Mouse (Mus musculus): ENCODE results near the gene Eno1. TPM values are rescaled to one million over a fixed set of nuclear protein-coding genes. Genes with fewer than 3 reads are reported as not detected.
A peak's percentile ranks its signal among the peaks of the same experiment; 100 is the strongest.

Eno1 gene
- total RNA-seq, 4 experiments from 2014 or later = 203 to 424 (median 307) TPM

DNA sequence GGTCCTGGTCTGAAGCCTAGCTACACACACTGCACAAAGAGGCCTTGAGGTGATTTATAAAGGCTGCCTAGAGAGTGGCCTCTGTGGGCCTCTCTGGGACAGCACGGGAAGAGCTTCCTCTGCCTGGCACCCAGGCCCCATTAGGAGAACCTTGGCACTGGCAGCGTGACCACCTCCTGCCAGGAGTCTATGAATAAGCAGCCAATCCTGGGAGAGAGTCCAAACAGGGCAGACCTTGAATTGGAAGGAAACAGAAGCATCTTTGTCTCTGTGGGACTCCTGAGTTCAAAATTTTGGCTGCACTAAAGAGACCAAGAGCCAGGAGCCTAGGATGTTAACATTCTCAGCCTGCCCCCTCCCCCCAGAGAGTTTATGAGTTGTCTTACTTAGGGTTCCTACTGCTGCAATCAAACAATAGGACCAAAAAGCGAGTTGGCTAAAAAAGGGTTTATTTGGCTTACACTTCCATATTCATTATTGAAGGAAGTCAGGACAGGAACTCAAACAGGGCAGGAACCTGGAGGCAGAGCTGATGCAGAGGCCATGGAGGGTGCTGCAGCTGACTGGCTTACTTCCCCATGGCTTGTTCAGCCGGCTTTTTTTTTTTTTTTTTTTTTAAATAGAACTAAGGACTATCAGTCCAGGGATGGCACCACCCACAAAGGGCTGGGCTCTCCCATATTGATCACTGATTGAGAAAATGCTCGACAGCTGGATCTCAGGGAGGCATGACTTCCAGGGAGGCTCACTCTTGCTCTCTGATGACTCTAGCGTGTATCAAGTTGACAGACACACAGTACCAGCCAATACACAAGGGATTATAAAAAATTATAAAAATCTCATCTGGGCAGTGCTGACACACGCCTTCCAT lies 9.5 kb upstream of the Eno1 start:
- peak; percentile 93 for DNase-seq

DNA sequence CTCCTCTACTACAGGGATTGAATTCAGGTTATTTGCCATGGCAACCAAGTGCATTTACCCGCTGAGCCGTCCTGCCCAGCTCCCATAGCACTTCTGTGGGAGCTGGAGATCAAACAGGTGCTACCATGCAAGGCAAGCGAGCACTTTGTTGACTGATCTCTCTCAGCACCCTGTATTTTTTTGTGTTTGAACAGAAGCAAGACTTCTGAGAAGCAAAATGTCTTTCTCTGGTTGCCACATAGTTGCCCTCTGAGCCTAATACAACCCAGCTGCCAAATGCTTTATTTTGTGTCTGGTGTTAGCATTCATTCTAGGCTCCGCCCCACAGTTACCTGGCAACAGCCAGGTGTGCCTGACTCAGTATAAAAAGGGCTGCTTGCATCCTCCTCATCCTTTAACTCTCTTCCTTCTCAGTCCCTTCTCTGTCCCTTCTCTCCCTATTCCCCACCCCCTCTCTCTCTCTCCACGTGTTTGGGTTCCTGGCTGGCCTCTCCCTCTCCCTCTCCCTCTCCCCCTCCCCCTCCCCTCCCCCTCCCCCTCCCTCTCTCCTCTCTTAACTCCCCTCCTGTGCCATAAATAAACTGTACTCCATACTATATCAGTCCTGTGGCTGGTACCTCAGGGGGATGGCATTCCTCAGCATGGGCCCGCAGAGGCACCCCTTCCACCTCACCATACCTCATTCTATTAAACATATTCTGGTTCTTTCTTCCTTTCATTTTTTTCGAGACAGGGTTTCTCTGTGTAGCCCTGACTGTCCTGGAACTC lies 7.8 kb upstream of the Eno1 start:
- no peak for DNase-seq

DNA sequence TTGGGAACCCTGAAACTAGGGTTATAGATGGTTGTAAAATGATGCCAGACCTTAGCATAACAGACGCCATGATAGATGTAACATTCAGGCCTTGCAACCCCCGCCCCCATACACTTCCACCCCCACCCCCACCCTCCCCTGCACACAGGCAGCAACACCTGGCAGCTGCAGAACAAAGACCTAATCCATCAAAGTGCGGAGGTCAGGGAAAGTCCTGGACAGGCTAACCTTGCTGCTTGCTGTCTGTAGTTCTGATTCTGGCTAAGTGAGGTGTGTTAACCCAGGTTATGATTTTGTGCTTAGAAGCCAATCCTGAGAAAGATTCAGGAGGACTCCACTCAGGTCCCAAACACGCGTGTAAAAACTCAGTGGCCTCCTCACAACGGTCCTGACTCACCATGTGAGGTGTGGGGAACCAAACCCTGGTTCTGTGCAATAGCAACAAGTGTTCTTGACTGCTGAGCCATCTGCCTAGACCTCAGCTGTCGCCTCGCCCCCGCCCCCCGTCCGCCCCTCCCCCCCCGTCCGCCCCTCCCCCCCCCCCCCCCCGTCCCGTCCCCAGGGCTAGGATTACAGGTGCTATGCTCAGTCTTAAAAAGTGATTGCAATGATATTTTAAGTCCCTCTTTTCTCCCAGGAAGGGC lies 6.7 kb upstream of the Eno1 start:
- no peak for DNase-seq

DNA sequence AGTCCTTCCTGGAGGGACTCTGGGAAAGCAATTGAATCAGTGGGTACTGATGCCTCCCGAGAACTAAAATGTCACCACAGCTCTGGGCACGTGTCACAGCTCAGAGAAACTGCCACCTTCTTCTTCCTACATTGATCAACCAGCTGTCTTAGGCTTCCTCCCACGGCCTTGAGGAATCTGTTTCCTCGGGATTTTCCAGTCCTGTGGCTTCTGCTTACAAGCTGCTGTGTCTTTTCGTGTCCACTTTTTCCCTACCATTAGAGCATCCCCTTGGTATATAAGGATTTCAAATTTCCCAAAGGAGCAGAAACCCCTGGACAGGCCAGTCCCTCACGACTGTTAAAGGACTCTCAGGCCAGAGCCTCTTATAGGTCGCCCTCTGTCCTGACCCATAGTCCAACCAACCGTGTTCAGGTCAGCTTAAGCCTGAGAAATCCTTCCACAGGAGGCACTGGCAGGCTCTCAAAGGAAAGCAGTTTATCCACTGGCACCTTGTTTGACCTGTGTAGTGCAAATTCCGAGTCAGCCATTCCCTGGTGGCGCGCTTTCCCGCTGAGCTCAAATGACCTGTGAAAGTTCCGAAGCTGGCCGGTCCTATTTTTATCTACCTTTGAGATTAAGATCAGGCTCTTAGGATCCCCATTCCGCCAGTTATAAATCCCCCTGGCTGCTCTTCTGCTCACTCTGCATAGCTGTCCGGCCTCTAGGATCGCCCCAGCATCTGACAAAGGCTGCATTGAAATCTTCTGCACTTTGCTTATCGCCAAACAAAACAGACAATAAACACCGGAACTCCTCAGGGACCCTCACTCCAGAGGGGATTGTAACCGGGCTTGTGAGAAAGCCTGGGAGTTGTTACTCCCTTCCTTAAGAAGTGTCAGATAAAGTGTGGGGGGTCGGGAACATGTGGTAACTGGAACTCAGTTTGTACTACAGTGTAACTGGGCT lies 5.8 kb upstream of the Eno1 start:
- no peak for DNase-seq

DNA sequence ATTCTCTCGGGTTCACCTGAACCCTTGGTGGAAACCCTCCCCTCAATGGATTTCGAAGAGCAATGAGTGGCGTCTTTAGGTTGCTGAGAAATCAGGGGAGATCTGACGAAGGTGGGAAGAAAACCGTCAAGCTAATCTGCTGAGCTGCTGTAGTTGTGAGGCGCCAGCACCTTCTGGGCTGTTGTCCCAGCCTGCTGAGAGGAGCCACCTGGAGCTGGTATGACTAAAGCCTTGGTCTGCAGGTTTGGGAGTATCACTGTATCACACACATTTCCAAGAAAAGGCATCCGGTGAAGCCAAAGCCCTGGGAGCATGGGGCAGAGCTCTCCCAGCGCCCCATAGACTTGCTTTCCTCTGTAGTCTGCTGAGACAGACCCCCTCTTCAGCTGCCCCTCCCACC lies 4.7 kb upstream of the Eno1 start:
- DNase-seq = no peak

DNA sequence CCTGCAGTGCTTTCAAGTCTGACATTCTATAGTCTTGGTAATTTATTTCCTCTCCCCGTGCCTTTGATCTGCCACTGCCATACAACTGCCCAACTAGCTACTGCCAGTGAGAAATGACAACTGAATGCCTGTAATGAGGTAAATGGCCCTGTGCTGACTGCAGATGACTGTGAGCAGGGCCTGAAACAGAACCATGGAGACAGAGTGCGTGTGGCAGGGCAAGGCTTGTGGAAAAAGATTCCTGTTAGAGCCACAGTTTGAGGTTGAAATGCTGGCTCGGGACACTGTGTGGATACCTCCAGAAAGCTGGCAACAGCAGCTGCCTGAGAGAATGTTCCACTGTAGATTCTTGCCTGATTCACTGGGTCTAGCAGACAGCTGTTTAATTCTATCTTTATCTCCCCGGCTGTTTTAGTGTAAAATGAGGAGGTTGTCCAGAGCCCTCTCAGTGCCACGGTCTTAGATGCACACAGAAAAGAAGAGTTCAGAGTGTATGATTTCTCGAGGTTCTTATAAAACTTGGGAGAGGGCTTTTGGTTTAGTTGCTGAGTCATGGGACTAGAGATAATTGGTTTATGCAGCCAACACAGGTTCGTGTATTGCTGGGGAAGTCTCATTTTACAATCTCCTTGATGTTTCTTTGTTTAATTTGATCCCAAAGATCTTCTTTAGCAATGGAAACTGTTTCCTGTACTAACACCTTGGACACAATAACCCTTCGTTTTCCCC lies 1.8 kb upstream of the Eno1 start:
- DNase-seq = no peak

DNA sequence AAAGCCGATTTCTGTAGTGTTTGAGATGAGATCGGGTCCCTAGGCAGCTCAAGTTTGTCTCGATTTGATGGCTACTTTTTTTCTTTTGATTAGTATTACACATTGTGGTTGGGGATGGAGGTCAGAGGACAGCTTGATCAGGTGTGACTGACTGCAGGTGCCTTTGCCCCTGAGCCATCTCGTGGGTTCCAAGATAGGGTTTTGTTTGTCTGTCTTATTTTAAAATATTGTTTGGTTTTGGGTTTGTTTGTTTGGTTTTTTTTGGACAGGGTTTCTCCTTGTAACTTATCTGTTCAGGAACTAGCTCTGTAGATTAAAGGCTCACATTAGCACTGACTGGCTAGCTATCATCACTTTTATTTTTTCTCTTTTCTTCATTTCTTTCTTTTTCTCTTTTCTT lies 936 bp upstream of the Eno1 start:
- DNase-seq = no peak

DNA sequence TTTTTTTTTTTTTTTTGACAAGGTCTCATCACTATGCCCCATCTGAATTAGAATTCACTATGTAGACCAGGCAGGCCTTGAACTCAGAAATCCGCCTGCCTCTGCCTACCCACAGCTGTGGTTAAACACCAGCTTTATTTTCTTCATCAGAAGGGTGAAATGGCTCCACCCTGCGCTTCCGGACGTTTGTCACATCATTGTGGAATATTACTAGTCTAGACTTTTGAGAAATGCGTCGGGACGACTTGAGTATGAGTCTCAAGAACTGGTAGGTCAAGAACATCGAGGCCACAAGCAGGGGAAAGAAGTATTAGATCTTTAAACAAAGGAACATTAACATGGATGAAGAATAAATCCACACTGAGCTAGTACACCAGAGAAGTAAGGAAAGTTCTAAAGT lies 490 bp upstream of the Eno1 start:
- no peak for DNase-seq

DNA sequence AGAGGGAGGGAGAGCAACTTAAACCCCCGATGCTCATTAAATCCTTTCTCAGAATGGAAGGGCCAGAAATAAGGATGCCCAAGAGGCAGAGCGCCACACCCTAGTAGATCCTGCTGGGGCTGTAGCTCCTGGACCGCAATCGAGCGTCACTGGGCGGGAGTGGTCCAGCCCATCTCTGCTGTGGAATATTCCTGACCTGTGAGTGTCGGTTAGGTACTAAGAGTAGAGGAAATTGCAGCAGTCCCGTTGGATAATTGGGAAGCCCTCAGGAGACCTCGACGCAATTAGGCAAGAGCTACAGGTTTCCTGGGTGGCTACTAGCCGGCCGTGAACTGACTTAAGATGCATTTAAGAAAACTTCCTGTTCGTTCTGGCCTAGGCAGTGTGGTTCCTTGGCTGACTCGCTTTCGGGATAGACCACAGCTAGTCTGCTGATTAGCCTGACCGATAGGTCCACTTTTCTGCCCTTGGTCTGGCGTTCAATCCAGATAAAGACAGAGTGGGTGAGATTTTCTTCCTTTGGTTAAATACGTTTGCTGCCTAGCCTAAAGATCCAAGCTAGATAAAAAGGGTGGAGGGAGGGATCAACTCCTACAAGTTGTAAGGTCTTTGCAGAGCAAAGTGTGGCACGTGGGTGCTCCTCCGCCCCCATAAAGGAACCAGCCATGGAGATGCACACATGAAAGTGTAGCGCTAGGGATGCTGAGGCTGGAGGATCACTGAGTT lies 1.3 kb downstream of the Eno1 start:
- no peak for DNase-seq

DNA sequence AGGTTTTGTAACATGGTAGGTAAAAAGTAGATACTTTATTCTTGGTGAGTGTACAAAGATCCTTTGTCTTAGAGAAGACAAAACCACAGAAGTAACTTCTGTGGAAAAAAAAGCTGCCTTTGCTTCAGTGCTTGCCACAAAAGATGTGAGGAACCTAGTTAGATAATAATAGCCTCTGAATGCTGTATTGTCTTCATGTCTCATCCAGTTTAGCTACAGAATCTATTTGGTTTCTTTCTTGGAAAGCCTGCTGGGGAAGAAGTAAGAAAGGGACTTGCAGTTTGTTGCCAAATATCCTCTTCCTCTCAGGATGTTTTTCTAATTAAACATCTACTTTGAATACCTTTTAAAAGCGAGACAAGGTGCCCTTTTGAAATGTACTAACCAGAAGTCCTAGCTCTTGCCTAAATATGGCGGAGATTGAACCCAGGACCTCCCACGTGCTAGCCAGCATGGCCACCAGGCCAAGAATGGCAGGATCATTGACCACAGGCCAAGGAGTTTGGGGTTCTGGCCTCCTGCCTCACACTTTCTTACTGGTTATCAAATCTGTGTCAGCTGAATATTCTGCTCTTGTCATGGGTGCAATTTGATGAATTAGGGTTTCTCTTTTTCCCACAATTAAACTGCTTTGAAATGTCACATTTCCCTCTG lies 2.0 kb downstream of the Eno1 start:
- DNase-seq = no peak

DNA sequence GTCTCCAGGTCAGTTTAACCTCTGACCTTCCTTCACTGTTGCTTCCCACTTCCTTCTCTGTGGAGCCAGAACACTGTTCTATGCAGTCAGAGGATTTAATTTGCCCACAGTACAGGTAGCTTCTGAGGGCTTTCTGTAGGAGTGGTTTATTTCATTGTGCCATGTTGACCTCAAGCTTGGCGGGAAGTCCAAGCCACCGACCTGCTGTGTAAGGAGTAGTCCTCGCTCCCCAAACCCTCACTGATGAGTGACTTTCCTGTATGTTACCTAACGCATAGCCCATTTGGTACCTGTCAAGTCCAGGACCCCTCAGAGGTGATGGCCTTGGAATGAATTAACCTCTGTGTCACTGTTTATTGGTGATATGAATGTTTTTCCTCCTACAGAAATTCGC lies 2.6 kb downstream of the Eno1 start:
- DNase-seq = no peak

DNA sequence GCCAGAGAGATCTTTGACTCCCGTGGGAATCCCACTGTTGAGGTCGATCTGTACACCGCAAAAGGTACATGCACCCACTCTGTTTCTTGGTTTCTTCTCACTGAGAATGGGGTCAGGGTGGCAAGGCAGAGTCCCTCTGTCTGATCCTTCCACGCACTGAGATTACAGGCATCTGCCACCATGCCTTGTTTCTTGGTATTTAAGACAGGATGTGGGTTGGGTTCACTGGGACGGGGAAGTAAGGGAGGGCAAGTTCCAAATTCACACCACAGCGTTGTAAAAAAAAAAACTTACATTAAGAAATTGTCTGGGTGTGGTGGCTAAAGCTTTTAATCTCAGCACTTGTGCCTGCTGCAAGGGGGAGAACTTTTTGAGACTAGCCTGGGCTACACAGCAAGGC lies 3.0 kb downstream of the Eno1 start:
- no peak for DNase-seq

DNA sequence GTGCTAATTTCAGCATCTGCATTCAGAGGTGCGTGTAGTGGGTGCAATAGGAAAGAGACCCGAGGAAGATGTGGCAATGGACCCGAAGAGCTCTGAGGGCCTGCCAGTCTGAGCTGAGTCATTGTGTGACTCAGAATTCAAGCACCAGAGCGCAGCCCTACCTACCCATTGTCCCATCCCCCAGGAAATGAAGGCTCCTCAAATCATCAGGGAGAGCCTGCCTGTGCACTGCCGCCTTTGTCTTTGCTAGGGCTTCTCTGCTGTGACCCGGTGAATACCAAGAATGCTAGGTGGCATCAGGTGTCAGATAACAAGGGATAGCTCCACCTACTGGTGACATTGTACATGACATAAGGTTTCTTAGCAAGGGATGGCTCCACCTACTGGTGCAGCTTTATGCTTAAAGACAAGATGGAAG lies 3.4 kb downstream of the Eno1 start:
- DNase-seq = peak; percentile 58

DNA sequence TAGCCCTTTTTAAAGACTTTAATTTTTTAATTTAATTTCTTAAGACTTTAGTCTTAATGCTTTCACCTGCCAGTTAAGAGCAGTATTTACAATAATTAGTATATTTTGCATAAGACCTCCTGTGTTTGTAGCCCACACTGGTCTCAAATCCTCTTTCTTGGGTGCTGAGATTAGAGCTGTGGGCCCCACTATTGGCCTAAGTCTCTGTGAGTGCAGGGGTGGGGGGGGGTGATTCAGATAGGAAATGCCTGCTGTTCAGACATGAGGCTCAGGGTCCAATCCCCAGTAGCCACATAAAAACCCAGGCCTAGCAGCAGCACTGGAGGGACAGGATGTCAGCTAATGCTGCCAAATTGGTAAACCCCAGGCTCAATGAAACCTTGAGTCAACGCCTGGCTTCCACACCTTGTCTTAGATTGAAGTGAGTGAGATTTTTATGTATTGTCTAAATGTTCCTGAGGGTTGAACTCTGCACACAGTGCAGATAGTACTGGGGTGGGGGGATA lies 3.9 kb downstream of the Eno1 start:
- DNase-seq = no peak

DNA sequence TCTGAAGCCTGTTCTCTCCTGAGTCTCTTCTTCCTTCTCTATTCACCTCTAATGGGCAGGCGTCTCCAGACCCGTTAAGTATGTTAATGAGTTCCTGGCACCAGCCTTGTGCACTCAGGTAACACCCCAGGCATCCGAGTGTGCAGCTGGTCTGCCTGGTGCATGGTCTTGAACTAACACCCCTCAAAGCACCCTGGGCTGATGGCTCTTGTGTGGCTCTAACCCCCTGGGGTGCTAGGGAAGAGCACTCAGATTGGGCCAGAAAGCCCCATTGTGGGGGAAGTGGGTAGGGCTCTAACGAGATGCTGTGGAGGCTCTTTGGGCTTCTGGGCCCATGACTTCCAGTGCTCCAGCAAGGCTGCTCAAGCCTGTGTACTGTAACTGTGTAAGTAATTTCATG lies 5.2 kb downstream of the Eno1 start:
- no peak for DNase-seq

DNA sequence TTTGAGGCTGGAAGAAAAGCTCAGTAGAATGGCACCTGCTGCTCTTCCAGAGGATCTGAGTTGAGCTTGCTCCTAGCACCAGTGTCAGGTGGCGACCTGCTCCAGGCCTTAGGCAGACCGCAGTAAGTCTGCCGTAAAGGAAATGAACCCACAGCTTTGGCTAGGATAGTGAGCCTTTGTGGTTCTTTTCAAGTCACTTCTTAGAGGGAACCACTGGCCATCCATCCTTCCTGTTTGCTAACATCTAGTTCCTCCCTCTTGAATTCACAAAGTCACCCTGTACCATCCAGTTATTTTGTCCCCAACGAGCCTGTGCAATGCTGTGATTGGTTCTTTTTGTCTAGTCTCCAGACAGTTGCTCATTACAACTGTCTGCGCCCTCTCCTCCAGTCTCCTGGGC lies 6.2 kb downstream of the Eno1 start:
- no peak for DNase-seq

DNA sequence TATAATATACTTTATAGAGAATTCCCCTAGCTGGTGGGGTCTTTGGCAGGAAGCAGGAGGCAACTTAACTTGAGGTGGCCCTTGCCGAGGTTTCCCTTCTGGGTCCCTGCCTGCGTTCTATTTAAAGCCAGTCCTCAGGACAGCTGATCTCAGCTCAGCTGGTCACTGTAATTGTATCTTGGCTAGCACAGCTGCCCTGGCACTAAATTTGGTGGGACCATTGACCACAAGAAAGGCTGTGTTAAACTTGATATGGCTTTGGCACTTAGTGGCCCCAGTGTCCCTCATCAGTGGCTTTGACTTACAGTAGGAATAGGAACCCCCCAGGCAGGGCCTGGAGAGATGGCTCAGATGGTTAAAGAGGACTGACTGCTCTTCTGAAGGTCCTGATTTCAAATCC lies 9.4 kb downstream of the Eno1 start:
- no peak for DNase-seq

DNA sequence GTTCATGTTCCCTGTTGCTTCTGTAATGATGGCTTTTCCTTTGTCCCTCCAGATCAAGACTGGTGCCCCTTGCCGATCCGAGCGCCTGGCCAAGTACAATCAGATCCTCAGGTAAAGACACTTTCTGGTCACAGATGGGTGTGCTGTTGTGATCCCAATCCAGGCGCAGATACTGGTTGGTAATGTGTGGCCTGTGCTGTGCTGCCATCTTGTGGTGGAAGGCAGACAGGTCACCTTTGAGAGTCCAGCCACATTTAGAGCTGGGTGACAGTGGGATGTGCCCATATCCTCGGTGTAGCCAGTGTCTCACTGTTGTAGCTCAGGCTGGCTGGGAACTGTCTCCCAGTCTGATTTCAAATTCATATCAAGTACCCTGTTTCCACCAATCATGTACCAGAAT lies 11.5 kb downstream of the Eno1 start:
- no peak for DNase-seq

DNA sequence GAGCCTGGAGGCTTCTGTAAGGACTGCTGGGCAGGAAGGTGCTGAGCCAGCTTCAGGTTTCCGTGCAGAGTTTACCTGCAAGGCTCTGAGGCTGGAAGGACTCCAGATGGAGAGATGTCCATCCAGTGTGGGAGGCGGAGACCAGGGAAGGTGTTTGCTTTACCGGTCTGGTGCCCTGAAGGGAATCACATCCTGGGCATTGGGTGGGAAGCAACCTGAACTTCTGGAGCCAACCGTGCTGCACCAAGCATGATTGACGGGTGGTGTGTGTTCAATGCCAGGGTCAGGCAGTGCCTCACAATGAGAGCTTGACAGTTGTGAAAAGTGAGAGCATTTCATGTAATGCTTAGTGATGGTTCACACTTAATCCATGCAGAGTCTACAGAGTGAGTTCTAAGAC lies 12.4 kb downstream of the Eno1 start:
- DNase-seq = no peak

DNA sequence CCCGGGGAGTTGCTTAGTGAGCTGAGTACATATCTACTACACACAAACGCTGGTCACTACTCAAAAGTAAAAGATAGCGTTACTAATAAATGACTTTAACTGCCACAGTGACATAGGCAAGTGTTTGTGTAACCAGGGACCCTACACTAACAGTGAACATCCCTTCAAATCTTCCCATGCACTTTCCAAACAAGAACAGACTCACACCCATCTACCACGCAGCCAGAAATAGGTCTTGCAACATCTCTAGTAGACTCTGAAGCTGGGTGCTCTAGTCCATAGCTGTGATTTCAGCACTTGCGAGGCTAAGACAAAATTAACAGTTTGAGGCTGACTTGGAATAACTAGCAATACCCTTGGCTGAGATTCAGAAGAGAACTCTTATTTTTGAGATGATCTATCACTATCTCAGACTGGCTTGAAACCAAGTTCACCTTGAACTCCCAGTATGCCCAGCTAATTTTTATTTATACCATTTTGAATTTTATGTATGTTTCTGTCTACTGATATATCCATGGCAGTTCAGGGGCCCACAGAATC lies 13.3 kb downstream of the Eno1 start:
- no peak for DNase-seq
